12 mouse cellular contexts compared by ENCODE assay signal in the genomic region with DNA sequence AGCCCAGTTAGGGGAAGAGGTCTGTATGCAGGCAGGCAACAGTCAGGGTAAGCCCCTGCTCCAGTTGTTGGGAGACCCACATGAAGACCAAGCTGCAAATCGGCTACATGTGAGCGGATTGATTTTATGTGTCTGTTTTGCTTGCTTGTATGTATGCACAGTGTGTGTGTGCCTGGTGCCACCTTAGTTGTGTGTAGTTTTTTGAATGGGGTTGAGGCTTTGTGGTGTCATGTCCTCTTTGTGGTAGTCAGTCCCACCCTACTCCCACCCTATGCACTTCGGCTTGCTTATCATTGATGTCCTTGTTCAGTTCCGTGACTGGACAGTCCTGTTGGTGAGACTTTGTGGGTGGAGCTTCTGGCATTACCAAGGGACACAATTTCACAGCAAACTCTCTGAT. TPM values are rescaled to one million over a fixed set of nuclear protein-coding genes. Genes with fewer than 3 reads are reported as not detected.
DNase-seq lines count a peak whose midpoint lies in the region; ATAC-seq lines count a peak whose summit lies in the region.
"Had no signal": no experiment of that assay in that cellular context is flagged by ENCODE, and none has a peak within 500 bp of the region (broad histone marks: within the 10 kb centered on the region; RNA-seq: fewer than 3 reads in every experiment).

No protein-coding gene starts in this region.

- peak; percentile 60 for ATAC-seq in hindbrain, embryonic 11.5 days (ENCODE audit: low FRiP score)
- no peak for ATAC-seq in hindbrain, embryonic 14.5 days (ENCODE audit: low FRiP score)
- ATAC-seq in neural tube, embryonic 11.5 days (ENCODE audit: insufficient read depth, low FRiP score, low TSS enrichment): 0 out of 2 replicates have a peak, but pooled peaks have one; percentile 18
- ATAC-seq in midbrain, embryonic 13.5 days: peak; percentile 51
- ATAC-seq in inflammation-experienced regulatory T-cells, adult 6 months: no peak

- no peaks in the 10 kb centered on the region for H3K9me3 ChIP-seq in hindbrain, embryonic 11.5 days (ENCODE audit: control insufficient read depth, low read length)
- no peaks in the 10 kb centered on the region for H3K9me3 ChIP-seq in hindbrain, embryonic 14.5 days (ENCODE audit: control insufficient read depth, low read length)
- H3K9me3 ChIP-seq in neural tube, embryonic 11.5 days (ENCODE audit: control insufficient read depth, low read length): no peaks in the 10 kb centered on the region
- no peaks in the 10 kb centered on the region for H3K9me3 ChIP-seq in midbrain, embryonic 13.5 days
- H3K9me3 ChIP-seq: embryonic facial prominence, embryonic 12.5 days; heart, embryonic 12.5 days had no signal

- no peaks in the 10 kb centered on the region for H3K4me1 ChIP-seq in hindbrain, embryonic 11.5 days (replicated peaks; ENCODE audit: control insufficient read depth, insufficient read depth, low read length)
- H3K4me1 ChIP-seq in hindbrain, embryonic 14.5 days (replicated peaks; ENCODE audit: control insufficient read depth, insufficient read depth, low read length): no peaks in the 10 kb centered on the region
- no peaks in the 10 kb centered on the region for H3K4me1 ChIP-seq in neural tube, embryonic 11.5 days (ENCODE audit: control insufficient read depth, insufficient read depth, low read length)
- peaks cover 7% of the 10 kb centered on the region; the same call in 1 of the 2 replicates for H3K4me1 ChIP-seq in midbrain, embryonic 13.5 days (replicated peaks)
- H3K4me1 ChIP-seq: embryonic facial prominence, embryonic 12.5 days had no signal

- H3K4me3 ChIP-seq in hindbrain, embryonic 11.5 days (ENCODE audit: low read depth, low read length): no peak overlapping the region
- no peak overlapping the region for H3K4me3 ChIP-seq in hindbrain, embryonic 14.5 days (replicated peaks; ENCODE audit: low read length)
- H3K4me3 ChIP-seq in neural tube, embryonic 11.5 days (ENCODE audit: low read depth, low read length): no peak overlapping the region
- H3K4me3 ChIP-seq in midbrain, embryonic 13.5 days (replicated peaks): no peak overlapping the region
- H3K4me3 ChIP-seq: embryonic facial prominence, embryonic 12.5 days; heart, embryonic 12.5 days had no signal

- H3K36me3 ChIP-seq in hindbrain, embryonic 11.5 days (ENCODE audit: control insufficient read depth, insufficient read depth, low read length): 0 out of 2 replicates have a peak, but pooled peaks cover 9% of the 10 kb centered on the region
- peaks cover 24% of the 10 kb centered on the region for H3K36me3 ChIP-seq in hindbrain, embryonic 14.5 days (replicated peaks; ENCODE audit: control insufficient read depth, insufficient read depth)
- peaks cover 4% of the 10 kb centered on the region; the same call in 1 of the 2 replicates for H3K36me3 ChIP-seq in neural tube, embryonic 11.5 days (ENCODE audit: control insufficient read depth, insufficient read depth, low read length)
- peaks cover 22% of the 10 kb centered on the region for H3K36me3 ChIP-seq in midbrain, embryonic 13.5 days

- no peak for DNase-seq in hindbrain, embryonic 11.5 days (ENCODE audit: low spot score)
- no peak for DNase-seq in hindbrain, embryonic 14.5 days (ENCODE audit: low spot score)
- no peak for DNase-seq in neural tube, embryonic 11.5 days (ENCODE audit: low spot score)
- DNase-seq in neural tube, embryonic 10.5 days (ENCODE audit: extremely low spot score, low spot score): no peak
- no peak for DNase-seq in embryo, embryonic 11 days
- DNase-seq: cerebellum, adult 11-12 months; retina, postnatal 1 day; thymus, postnatal 4 days had no signal

- no peak overlapping the region for H3K9ac ChIP-seq in hindbrain, embryonic 11.5 days (ENCODE audit: low read depth, low read length)
- H3K9ac ChIP-seq in hindbrain, embryonic 14.5 days: no peak overlapping the region
- H3K9ac ChIP-seq in neural tube, embryonic 11.5 days (ENCODE audit: low read length): no peak overlapping the region
- no peak overlapping the region for H3K9ac ChIP-seq in midbrain, embryonic 13.5 days (replicated peaks)
- H3K9ac ChIP-seq: embryonic facial prominence, embryonic 12.5 days; heart, embryonic 12.5 days had no signal

- WGBS in hindbrain, embryonic 11.5 days: 92% methylated on average over 4 of the region's 4 CpGs
- WGBS in hindbrain, embryonic 14.5 days: 90% methylated on average over 4 of the region's 4 CpGs
- 84% methylated on average over 4 of the region's 4 CpGs for WGBS in neural tube, embryonic 11.5 days
- WGBS in midbrain, embryonic 13.5 days: 84% methylated on average over 4 of the region's 4 CpGs

- no peak overlapping the region for H3K27ac ChIP-seq in hindbrain, embryonic 11.5 days (ENCODE audit: low read depth, low read length)
- H3K27ac ChIP-seq in hindbrain, embryonic 14.5 days: no peak overlapping the region
- H3K27ac ChIP-seq in neural tube, embryonic 11.5 days (ENCODE audit: low read depth, low read length): no peak overlapping the region
- H3K27ac ChIP-seq in midbrain, embryonic 13.5 days: no peak overlapping the region
- H3K27ac ChIP-seq: embryonic facial prominence, embryonic 12.5 days had no signal

- H3K4me2 ChIP-seq in hindbrain, embryonic 11.5 days (replicated peaks; ENCODE audit: low read depth, low read length): no peak overlapping the region
- no peak overlapping the region for H3K4me2 ChIP-seq in hindbrain, embryonic 14.5 days (replicated peaks)
- no peak overlapping the region for H3K4me2 ChIP-seq in neural tube, embryonic 11.5 days (ENCODE audit: low read depth)
- H3K4me2 ChIP-seq in midbrain, embryonic 13.5 days (replicated peaks): no peak overlapping the region
- H3K4me2 ChIP-seq: embryonic facial prominence, embryonic 12.5 days; heart, embryonic 12.5 days had no signal

- no peaks in the 10 kb centered on the region for H3K27me3 ChIP-seq in hindbrain, embryonic 11.5 days (ENCODE audit: control insufficient read depth, insufficient read depth, low read length)
- H3K27me3 ChIP-seq in hindbrain, embryonic 14.5 days (ENCODE audit: control insufficient read depth, insufficient read depth, low read length): no peaks in the 10 kb centered on the region
- H3K27me3 ChIP-seq in neural tube, embryonic 11.5 days (ENCODE audit: control insufficient read depth, insufficient read depth, low read length): no peaks in the 10 kb centered on the region
- no peaks in the 10 kb centered on the region for H3K27me3 ChIP-seq in midbrain, embryonic 13.5 days
- H3K27me3 ChIP-seq: embryonic facial prominence, embryonic 12.5 days; heart, embryonic 12.5 days had no signal

RNA-seq across cellular contexts. Expression of gene Cmtm4, which starts 18.2 kb away (rescaled TPM):
- polyA plus RNA-seq in hindbrain, embryonic 11.5 days (2014; fragmentation: Nextera tagmentation; extraction: Ambion mirVana): 2.7 and 3.8 TPM in 2 replicates
- polyA plus RNA-seq in hindbrain, embryonic 14.5 days (2014; fragmentation: Nextera tagmentation; extraction: Ambion mirVana): 3.5 and 3.8 TPM in 2 replicates
- 2.8 and 3.2 TPM in 2 replicates for polyA plus RNA-seq in neural tube, embryonic 11.5 days (2014; fragmentation: Nextera tagmentation; extraction: Ambion mirVana)
- polyA plus RNA-seq in midbrain, embryonic 13.5 days (2015; fragmentation: Nextera tagmentation; extraction: Ambion mirVana): 1.8 TPM in 2 replicates
- polyA plus RNA-seq in inflammation-experienced regulatory T-cells, adult 6 months (2017; shearing (Covaris generic)): under 1 TPM; 0.32 to 0.78 (median 0.64) TPM

RNA-seq across cellular contexts. Expression of gene Dync1li2, which starts 29.1 kb away (rescaled TPM):
- polyA plus RNA-seq in hindbrain, embryonic 11.5 days (2014; fragmentation: Nextera tagmentation; extraction: Ambion mirVana): 95.4 and 96.4 TPM in 2 replicates
- polyA plus RNA-seq in hindbrain, embryonic 14.5 days (2014; fragmentation: Nextera tagmentation; extraction: Ambion mirVana): 89.9 and 96.5 TPM in 2 replicates
- polyA plus RNA-seq in neural tube, embryonic 11.5 days (2014; fragmentation: Nextera tagmentation; extraction: Ambion mirVana): 78.2 and 82.2 TPM in 2 replicates
- polyA plus RNA-seq in midbrain, embryonic 13.5 days (2015; fragmentation: Nextera tagmentation; extraction: Ambion mirVana): 120 and 124 TPM in 2 replicates
- polyA plus RNA-seq in inflammation-experienced regulatory T-cells, adult 6 months (2017; shearing (Covaris generic)): 10 to 100 TPM; 23.7 to 32.8 (median 31.2) TPM

Comparison
In these comparisons a context has a peak if more than half of its experiments do, and no peak if none do; other contexts are left out.
1. ATAC-seq: peak in hindbrain, embryonic 11.5 days (single experiment), neural tube, embryonic 11.5 days (single experiment) and midbrain, embryonic 13.5 days (single experiment); none in hindbrain, embryonic 14.5 days (single experiment) and inflammation-experienced regulatory T-cells, adult 6 months (single experiment).